Mouse (Mus musculus): ENCODE data around the gene Cbarp. TPM values are rescaled to one million over a fixed set of nuclear protein-coding genes. Genes with fewer than 3 reads are reported as not detected.

Gene Cbarp
- polyA plus RNA-seq, 1 experiment, result 3.8 TPM

- H3K4me1 ChIP-seq (ENCODE audit: control insufficient read depth, insufficient read depth, low read length), result peaks cover 3% of the 10 kb centered on the region; the same call in 1 of the 2 replicates
- H3K36me3 ChIP-seq (ENCODE audit: control insufficient read depth, insufficient read depth, low read length), result no peaks in the 10 kb centered on the region; the same call in 1 of the 2 replicates
- H3K4me3 ChIP-seq (ENCODE audit: control insufficient read depth, low read depth, low read length), result peak overlapping the region; percentile 50
- TF ChIP-seq CTCF (IDR thresholded peaks at IDR 0.05; ENCODE audit: control insufficient read depth, insufficient read depth, insufficient replicate concordance, low read depth, low read length) (peak; percentile 19; the same call in 1 of the 2 replicates), POLR2A (IDR thresholded peaks at IDR 0.05; ENCODE audit: control insufficient read depth, low read depth, low read length) (peak; percentile 22; the same call in 1 of the 2 replicates)
- H3K27me3 ChIP-seq (ENCODE audit: control insufficient read depth, insufficient read depth, low read length), result no peaks in the 10 kb centered on the region
- no peak overlapping the region for H3K27ac ChIP-seq (ENCODE audit: control insufficient read depth, insufficient read depth, low read depth, low read length)
Measured at GRCm38 (mm10) chr10:80131316-80131951, 9.2 kb downstream of the Cbarp start.

- Histone ChIP-seq H3K4me3 (ENCODE audit: control insufficient read depth, low read depth, low read length) (no peak overlapping the region), H3K27ac (ENCODE audit: control insufficient read depth, insufficient read depth, low read depth, low read length) (no peak overlapping the region), H3K27me3 (ENCODE audit: control insufficient read depth, insufficient read depth, low read length) (no peaks in the 10 kb centered on the region), H3K4me1 (ENCODE audit: control insufficient read depth, insufficient read depth, low read length) (peaks cover 3% of the 10 kb centered on the region; the same call in 1 of the 2 replicates), H3K36me3 (ENCODE audit: control insufficient read depth, insufficient read depth, low read length) (no peaks in the 10 kb centered on the region; the same call in 1 of the 2 replicates)
- TF ChIP-seq POLR2A (IDR thresholded peaks at IDR 0.05; ENCODE audit: control insufficient read depth, low read depth, low read length) (no peak), CTCF (IDR thresholded peaks at IDR 0.05; ENCODE audit: control insufficient read depth, insufficient read depth, insufficient replicate concordance, low read depth, low read length) (no peak)
Measured at GRCm38 (mm10) chr10:80130403-80131031, 10.1 kb downstream of the Cbarp start.

GRCm38 (mm10) chr10:80129846-80130245, 10.8 kb downstream of the Cbarp start:
- Histone ChIP-seq H3K36me3 (ENCODE audit: control insufficient read depth, insufficient read depth, low read length) (no peaks in the 10 kb centered on the region; the same call in 1 of the 2 replicates), H3K4me1 (ENCODE audit: control insufficient read depth, insufficient read depth, low read length) (peaks cover 3% of the 10 kb centered on the region; the same call in 1 of the 2 replicates), H3K27ac (ENCODE audit: control insufficient read depth, insufficient read depth, low read depth, low read length) (no peak overlapping the region), H3K4me3 (ENCODE audit: control insufficient read depth, low read depth, low read length) (no peak overlapping the region), H3K27me3 (ENCODE audit: control insufficient read depth, insufficient read depth, low read length) (no peaks in the 10 kb centered on the region)
- TF ChIP-seq CTCF (IDR thresholded peaks at IDR 0.05; ENCODE audit: control insufficient read depth, insufficient read depth, insufficient replicate concordance, low read depth, low read length), result no peak

- peaks cover 3% of the 10 kb centered on the region; the same call in 1 of the 2 replicates for H3K4me1 ChIP-seq (ENCODE audit: control insufficient read depth, insufficient read depth, low read length)
- no peak overlapping the region for H3K4me3 ChIP-seq (ENCODE audit: control insufficient read depth, low read depth, low read length)
- no peak overlapping the region for H3K27ac ChIP-seq (ENCODE audit: control insufficient read depth, insufficient read depth, low read depth, low read length)
- H3K36me3 ChIP-seq (ENCODE audit: control insufficient read depth, insufficient read depth, low read length), result no peaks in the 10 kb centered on the region; the same call in 1 of the 2 replicates
- no peaks in the 10 kb centered on the region for H3K27me3 ChIP-seq (ENCODE audit: control insufficient read depth, insufficient read depth, low read length)
- TF ChIP-seq POLR2A (IDR thresholded peaks at IDR 0.05; ENCODE audit: control insufficient read depth, low read depth, low read length), result no peak
Measured at GRCm38 (mm10) chr10:80127920-80128319, 12.7 kb downstream of the Cbarp start.

GRCm38 (mm10) chr10:80123932-80124562, 16.6 kb downstream of the Cbarp start:
- no peak overlapping the region for H3K27ac ChIP-seq (ENCODE audit: control insufficient read depth, insufficient read depth, low read depth, low read length)
- no peak for TF ChIP-seq CTCF (IDR thresholded peaks at IDR 0.05; ENCODE audit: control insufficient read depth, insufficient read depth, insufficient replicate concordance, low read depth, low read length)
- no peak for TF ChIP-seq POLR2A (IDR thresholded peaks at IDR 0.05; ENCODE audit: control insufficient read depth, low read depth, low read length)
- no peaks in the 10 kb centered on the region for H3K27me3 ChIP-seq (ENCODE audit: control insufficient read depth, insufficient read depth, low read length)
- no peak overlapping the region for H3K4me3 ChIP-seq (ENCODE audit: control insufficient read depth, low read depth, low read length)
- H3K4me1 ChIP-seq (ENCODE audit: control insufficient read depth, insufficient read depth, low read length), result 0 out of 2 replicates have a peak, but pooled peaks cover 2% of the 10 kb centered on the region
- no peaks in the 10 kb centered on the region; the same call in none of the 2 replicates for H3K36me3 ChIP-seq (ENCODE audit: control insufficient read depth, insufficient read depth, low read length)

GRCm38 (mm10) chr10:80121639-80122038, 19.0 kb downstream of the Cbarp start:
- Histone ChIP-seq H3K4me3 (ENCODE audit: control insufficient read depth, low read depth, low read length) (no peak overlapping the region), H3K27ac (ENCODE audit: control insufficient read depth, insufficient read depth, low read depth, low read length) (no peak overlapping the region), H3K4me1 (ENCODE audit: control insufficient read depth, insufficient read depth, low read length) (peaks cover 16% of the 10 kb centered on the region), H3K27me3 (ENCODE audit: control insufficient read depth, insufficient read depth, low read length) (no peaks in the 10 kb centered on the region), H3K36me3 (ENCODE audit: control insufficient read depth, insufficient read depth, low read length) (no peaks in the 10 kb centered on the region; the same call in none of the 2 replicates)
- no peak for TF ChIP-seq POLR2A (IDR thresholded peaks at IDR 0.05; ENCODE audit: control insufficient read depth, low read depth, low read length)
- no peak for TF ChIP-seq CTCF (IDR thresholded peaks at IDR 0.05; ENCODE audit: control insufficient read depth, insufficient read depth, insufficient replicate concordance, low read depth, low read length)

- H3K4me3 ChIP-seq (ENCODE audit: control insufficient read depth, low read depth, low read length), result no peak overlapping the region
Measured at GRCm38 (mm10) chr10:80120146-80120545, 20.5 kb downstream of the Cbarp start.

More at GRCm38 (mm10) chr10:80120146-80120545, 20.5 kb downstream of the Cbarp start:
- no peaks in the 10 kb centered on the region for H3K27me3 ChIP-seq (ENCODE audit: control insufficient read depth, insufficient read depth, low read length)
- H3K4me1 ChIP-seq (ENCODE audit: control insufficient read depth, insufficient read depth, low read length), result peaks cover 17% of the 10 kb centered on the region
- TF ChIP-seq CTCF (IDR thresholded peaks at IDR 0.05; ENCODE audit: control insufficient read depth, insufficient read depth, insufficient replicate concordance, low read depth, low read length) (no peak), POLR2A (IDR thresholded peaks at IDR 0.05; ENCODE audit: control insufficient read depth, low read depth, low read length) (no peak)
- H3K27ac ChIP-seq (ENCODE audit: control insufficient read depth, insufficient read depth, low read depth, low read length), result no peak overlapping the region
- no peaks in the 10 kb centered on the region; the same call in none of the 2 replicates for H3K36me3 ChIP-seq (ENCODE audit: control insufficient read depth, insufficient read depth, low read length)

Data from testis, adult 2 months (tissue).